Mouse (Mus musculus) forebrain, embryonic 11.5 days (tissue): ENCODE measurements around the gene Olfr15. TPM values are rescaled to one million over a fixed set of nuclear protein-coding genes. Genes with fewer than 3 reads are reported as not detected.
A peak's percentile ranks its signal among the peaks of the same experiment; 100 is the strongest.

Experiments
- ATAC-seq: fragments of 200-750 bp; cut with Nextera tagmentation; replicated peaks from 2 replicates; pipeline ENCODE4 v1.8.0; 2017; ENCODE audit warnings: moderate TSS enrichment; ENCODE audit not compliant: low FRiP score
- DNase-seq: peaks from one replicate; pipeline ENCODE4 v3.0.0-alpha.2; 2017; ENCODE audit warnings: low spot score
- H3K27ac ChIP-seq: fragments of 300-500 bp; sonication (generic); 2 replicates; pipeline ENCODE4 v1.5.1; 2014; ENCODE audit warnings: low read depth, low read length
- H3K27me3 ChIP-seq: fragments of 300-500 bp; sonication (generic); 2 replicates; pipeline ENCODE4 v1.6.1; 2014; ENCODE audit warnings: mild to moderate bottlenecking, low read length, mixed read lengths; ENCODE audit not compliant: control insufficient read depth, insufficient read depth
- H3K36me3 ChIP-seq: fragments of 300-500 bp; sonication (generic); 2 replicates; pipeline ENCODE4 v1.6.1; 2014; ENCODE audit warnings: mild to moderate bottlenecking, low read length, moderate library complexity, mixed read lengths; ENCODE audit not compliant: control insufficient read depth, insufficient read depth
- H3K4me1 ChIP-seq: fragments of 300-500 bp; sonication (generic); replicated peaks from 2 replicates; pipeline ENCODE4 v1.6.1; 2014; ENCODE audit warnings: low read length, mixed read lengths; ENCODE audit not compliant: control insufficient read depth, insufficient read depth
- H3K4me2 ChIP-seq: fragments of 300-500 bp; sonication (generic); 2 replicates; pipeline ENCODE4 v1.6.1; 2014; ENCODE audit warnings: low read depth, mild to moderate bottlenecking, low read length, moderate library complexity, mixed read lengths; ENCODE audit not compliant: severe bottlenecking
- H3K4me3 ChIP-seq: fragments of 300-500 bp; sonication (generic); 2 replicates; pipeline ENCODE4 v1.5.1; 2014; ENCODE audit warnings: low read depth, low read length
- H3K9ac ChIP-seq: fragments of 300-500 bp; sonication (generic); 2 replicates; pipeline ENCODE4 v1.6.1; 2014; ENCODE audit warnings: low read length
- H3K9me3 ChIP-seq: fragments of 300-500 bp; sonication (generic); 2 replicates; pipeline ENCODE4 v1.6.1; 2016; ENCODE audit warnings: low read length, mixed read lengths; ENCODE audit not compliant: control insufficient read depth
- WGBS: fragments of 180-500 bp; shearing (Covaris S2); extraction: QIAGEN DNeasy Blood & Tissue Kit; methylation state at CpG from one replicate; pipeline ENCODE4 v1.1.7; 2014; 5-methylcytosine and 5-hydroxymethylcytosine counted together
- polyA plus RNA-seq: library from polyadenylated mRNA; unstranded; fragments of >200 nt; fragmentation: Nextera tagmentation; extraction: Ambion mirVana; gene quantifications from 2 replicates; pipeline ENCODE4 v1.2.1, GENCODE M21; 2014

The Olfr15 gene
- polyA plus RNA-seq, 1 experiment from 2014 or later, result 0.21 TPM

- no peak for ATAC-seq
- H3K4me1 ChIP-seq, result no peaks in the 10 kb centered on the region
Observed at GRCm38 (mm10) chr16:3854437-3855182, 23.9 kb downstream of the Olfr15 start.

DNA sequence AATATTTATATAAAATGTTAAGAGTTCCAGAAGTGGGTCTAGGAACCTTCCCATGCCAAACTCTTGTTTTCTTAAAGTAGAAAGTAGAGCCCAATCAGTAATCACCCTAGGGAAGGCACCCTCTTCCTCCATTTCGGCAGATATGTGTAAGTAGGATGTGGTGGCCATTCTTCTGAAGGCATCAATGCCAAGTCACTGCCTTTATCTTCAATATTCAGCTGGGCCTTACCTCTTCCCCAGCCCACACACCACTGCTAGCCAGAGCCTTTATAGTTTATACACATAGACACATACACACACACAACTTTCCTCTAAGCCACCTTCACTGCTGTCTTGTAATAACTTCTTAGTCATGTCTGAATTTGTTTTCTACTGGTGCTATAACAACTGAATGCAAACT is 25.1 kb downstream of the Olfr15 start:
- no peak for DNase-seq
- ATAC-seq, result no peak
- Histone ChIP-seq H3K4me3 (no peak overlapping the region), H3K4me1 (no peaks in the 10 kb centered on the region), H3K27ac (no peak overlapping the region), H3K9ac (no peak overlapping the region), H3K36me3 (peaks cover under 1% of the 10 kb centered on the region; the same call in 1 of the 2 replicates), H3K9me3 (no peaks in the 10 kb centered on the region), H3K27me3 (no peaks in the 10 kb centered on the region), H3K4me2 (no peak overlapping the region)
- 83% methylated on average over 1 of the region's 1 CpGs for WGBS

More at GRCm38 (mm10) chr16:3854437-3855182, 23.9 kb downstream of the Olfr15 start:
- no peaks in the 10 kb centered on the region for H3K27me3 ChIP-seq
- H3K9me3 ChIP-seq, result no peaks in the 10 kb centered on the region
- DNase-seq, result no peak
- H3K4me3 ChIP-seq, result no peak overlapping the region
- no peak overlapping the region for H3K9ac ChIP-seq
- H3K36me3 ChIP-seq, result no peaks in the 10 kb centered on the region
- WGBS, result 53% methylated on average over 11 of the region's 11 CpGs
- no peak overlapping the region for H3K27ac ChIP-seq
- H3K4me2 ChIP-seq, result no peak overlapping the region

DNA sequence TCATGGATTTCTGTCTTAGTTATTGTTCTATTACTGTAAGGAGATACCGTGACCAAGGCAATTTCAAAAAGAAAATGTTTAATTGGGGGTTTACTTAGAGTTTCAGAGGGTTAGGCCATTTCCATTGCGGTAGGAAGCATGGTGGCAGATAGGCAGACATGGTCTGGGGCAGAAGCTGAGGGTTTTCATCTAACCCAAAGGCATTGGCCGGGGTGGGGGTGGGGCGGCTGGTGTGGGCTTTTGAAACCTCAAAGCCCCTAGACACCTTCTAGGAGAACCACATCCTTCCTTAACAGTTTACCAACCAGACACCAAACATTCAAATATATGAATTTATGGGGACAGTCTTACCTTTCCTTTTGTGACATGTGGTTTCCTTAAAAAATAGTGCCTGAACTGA is 28.6 kb downstream of the Olfr15 start:
- Histone ChIP-seq H3K9me3 (no peaks in the 10 kb centered on the region), H3K4me2 (no peak overlapping the region), H3K27ac (no peak overlapping the region), H3K4me3 (no peak overlapping the region), H3K36me3 (peaks cover 3% of the 10 kb centered on the region; the same call in 1 of the 2 replicates), H3K9ac (no peak overlapping the region), H3K4me1 (no peaks in the 10 kb centered on the region), H3K27me3 (no peaks in the 10 kb centered on the region)
- ATAC-seq (no peak), DNase-seq (no peak)
- WGBS, result 88% methylated on average over 4 of the region's 4 CpGs

DNA sequence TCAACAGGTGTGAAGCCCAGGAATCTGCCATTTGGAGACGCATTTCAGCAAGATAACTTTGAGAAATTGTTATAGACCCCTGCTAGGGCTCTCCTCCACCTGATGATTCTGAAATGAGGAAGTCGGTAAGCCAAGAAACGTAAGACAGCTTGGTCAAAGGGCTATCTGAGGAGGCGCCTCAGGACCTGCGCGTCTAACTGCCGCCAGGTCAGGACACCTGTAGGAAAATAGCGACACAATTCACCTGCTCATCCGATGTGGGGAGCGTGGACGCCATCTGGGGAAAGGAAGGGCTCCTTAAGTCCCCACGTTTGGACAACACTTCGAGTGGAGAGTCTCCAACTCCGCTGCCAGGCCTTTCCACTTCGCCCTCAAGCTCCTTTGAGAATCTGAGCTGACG is 41.1 kb downstream of the Olfr15 start:
- H3K4me3 ChIP-seq, result peak overlapping the region; percentile 44
- no peak for ATAC-seq

GRCm38 (mm10) chr16:3872216-3873047 is 41.8 kb downstream of the Olfr15 start, which contains the start of gene Naa60:
TSS of gene Naa60 (plus strand) at chr16:3872375.
- no peaks in the 10 kb centered on the region; the same call in 1 of the 2 replicates for H3K4me1 ChIP-seq
- DNase-seq (peak; percentile 97), ATAC-seq (peak; percentile 98)
- H3K9ac ChIP-seq, result peak within 1 kb of the TSS; percentile 66
- H3K27ac ChIP-seq, result no peak within 1 kb of the TSS
- H3K27me3 ChIP-seq, result no peaks in the 10 kb centered on the region
- H3K36me3 ChIP-seq, result no peaks in the 10 kb centered on the region; the same call in 1 of the 2 replicates
- H3K9me3 ChIP-seq, result no peaks in the 10 kb centered on the region
- peak within 1 kb of the TSS; percentile 81 for H3K4me2 ChIP-seq
- 4% methylated on average over 47 of the region's 47 CpGs for WGBS
- peak within 1 kb of the TSS; percentile 44 for H3K4me3 ChIP-seq

More for the DNA sequence above, 41.1 kb downstream of the Olfr15 start:
- Histone ChIP-seq H3K36me3 (no peaks in the 10 kb centered on the region; the same call in 1 of the 2 replicates), H3K4me2 (peak overlapping the region; percentile 81), H3K9me3 (no peaks in the 10 kb centered on the region), H3K9ac (peak overlapping the region; percentile 66; the same call in 1 of the 2 replicates), H3K27ac (no peak overlapping the region), H3K4me1 (no peaks in the 10 kb centered on the region; the same call in 1 of the 2 replicates), H3K27me3 (no peaks in the 10 kb centered on the region)
- no peak for DNase-seq
- WGBS, result 1% methylated on average over 16 of the region's 16 CpGs

DNA sequence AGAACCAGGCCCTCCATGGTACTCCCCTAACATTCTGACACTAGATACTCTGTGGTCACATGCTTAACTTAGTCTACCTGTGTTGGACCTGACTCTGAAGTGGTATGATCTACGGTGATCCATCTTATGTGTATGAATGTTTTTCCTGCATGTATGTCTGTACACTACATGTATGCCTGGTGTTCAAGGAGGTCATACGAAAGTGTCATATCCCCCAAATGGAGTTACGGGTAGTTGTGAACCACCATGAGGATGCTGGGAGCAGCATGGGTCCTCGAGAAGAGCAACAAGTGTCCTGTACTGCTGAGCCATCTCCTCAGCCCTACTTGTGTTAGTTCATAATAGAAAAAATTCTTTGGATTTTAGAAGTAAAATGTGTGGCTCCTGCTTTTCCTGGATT is 45.7 kb downstream of the Olfr15 start:
- WGBS, result 91% methylated on average over 4 of the region's 4 CpGs
- DNase-seq, result no peak
- Histone ChIP-seq H3K4me2 (no peak overlapping the region), H3K4me3 (no peak overlapping the region), H3K4me1 (no peaks in the 10 kb centered on the region; the same call in 1 of the 2 replicates), H3K27me3 (no peaks in the 10 kb centered on the region), H3K27ac (no peak overlapping the region), H3K36me3 (no peaks in the 10 kb centered on the region), H3K9ac (no peak overlapping the region), H3K9me3 (no peaks in the 10 kb centered on the region)
- no peak for ATAC-seq

DNA sequence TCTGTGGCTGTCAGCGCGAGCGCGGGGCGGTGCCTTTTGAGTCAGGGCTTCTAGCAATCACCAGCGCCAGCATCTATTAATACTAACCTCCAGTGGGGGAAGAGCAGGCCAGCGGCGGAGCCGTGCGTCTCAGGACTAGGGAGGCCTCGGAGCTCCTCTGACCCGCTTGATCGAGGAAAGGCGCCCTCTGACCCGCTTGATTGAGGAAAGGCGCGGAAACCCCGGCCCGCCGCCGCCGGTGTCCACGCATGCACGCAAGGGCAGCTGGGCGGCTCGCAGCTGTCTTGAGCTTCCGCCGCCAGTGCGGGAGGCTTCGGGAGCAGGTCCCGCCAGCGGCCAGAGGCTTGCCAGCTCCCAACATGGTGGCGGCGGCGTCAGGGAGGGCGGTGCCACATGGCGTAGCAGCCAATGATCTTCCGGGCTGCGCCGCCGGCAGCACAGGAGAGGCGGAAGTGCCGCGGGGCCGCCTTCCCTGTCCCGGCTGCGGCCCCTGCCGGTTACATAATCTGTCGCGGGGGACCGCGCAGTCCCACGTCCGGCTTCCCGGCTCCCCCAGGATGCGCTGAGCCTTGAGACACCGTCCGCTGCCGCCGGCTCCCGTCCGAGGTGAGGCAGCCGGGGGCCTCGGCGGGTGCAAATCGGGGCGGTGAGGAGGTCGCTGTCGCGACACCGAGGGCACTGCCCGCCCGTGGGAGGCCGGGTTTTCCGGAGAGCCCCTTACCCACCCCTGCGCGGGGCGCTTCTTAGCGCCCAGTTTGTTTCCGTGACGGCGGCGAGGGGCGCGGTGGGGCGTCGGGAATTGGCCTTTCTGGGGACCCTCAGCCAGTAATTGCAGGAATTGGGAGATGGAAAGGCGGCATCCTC is 53.8 kb downstream of the Olfr15 start, which contains the start of the genes Zfp597 and Gm20695:
Zfp597 (minus strand) TSS at position 361 of the 864 bp plus-strand sequence.
Gm20695 (plus strand) TSS at position 448 of the 864 bp plus-strand sequence.
- DNase-seq (peak; percentile 97), ATAC-seq (peak; percentile 99)
- Histone ChIP-seq H3K9me3 (no peaks in the 10 kb centered on the region), H3K9ac (peak within 1 kb of the TSS; percentile 89), H3K27me3 (no peaks in the 10 kb centered on the region), H3K4me1 (peaks cover 4% of the 10 kb centered on the region; the same call in 1 of the 2 replicates), H3K4me2 (peak within 1 kb of the TSS; percentile 70), H3K27ac (peak within 1 kb of the TSS; percentile 83), H3K36me3 (no peaks in the 10 kb centered on the region), H3K4me3 (peak within 1 kb of the TSS; percentile 86)
- WGBS, result under 1% methylated on average over 88 of the region's 88 CpGs
